Mouse (Mus musculus): ENCODE data around the gene Gdf15.

DNA sequence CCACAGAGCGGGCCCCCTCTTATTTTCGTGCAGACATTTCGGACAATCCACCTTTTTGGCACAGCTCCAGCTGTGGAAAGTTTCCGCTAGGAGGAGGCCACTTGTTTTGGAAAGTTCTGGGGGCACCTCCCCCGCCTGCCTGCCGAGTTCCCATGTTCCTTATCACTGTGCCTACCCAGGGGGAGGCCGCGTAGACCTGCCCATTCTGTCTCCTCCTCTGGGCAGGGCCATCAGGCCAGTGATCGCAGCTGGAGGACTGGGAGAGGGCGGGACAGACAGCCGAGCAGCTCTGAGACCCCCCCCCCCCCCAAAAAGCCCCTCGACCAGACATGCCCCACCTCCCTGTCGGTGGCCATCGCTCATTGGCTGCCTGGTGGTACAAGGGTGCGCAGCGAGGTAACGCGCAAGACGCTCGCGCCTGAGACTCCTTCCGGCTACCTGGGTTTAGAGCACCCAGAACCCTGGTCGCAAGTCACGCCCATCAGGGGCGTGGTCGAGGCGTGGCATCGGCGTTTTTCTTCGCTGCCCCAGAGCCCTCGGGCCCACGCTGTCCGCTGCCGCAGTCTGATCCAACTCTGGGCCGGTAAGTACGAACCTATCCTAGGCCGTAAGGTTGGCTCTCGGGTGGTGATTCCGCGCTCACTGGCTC lies 38.2 kb downstream of the Gdf15 start, which contains the start of gene Isyna1:
- TF ChIP-seq CTCF (IDR thresholded peaks at IDR 0.05; ENCODE audit: low read depth, low read length), result no peak
- no peak for TF ChIP-seq POLR2AphosphoS5 (IDR thresholded peaks at IDR 0.05; ENCODE audit: insufficient replicate concordance, low read depth, low read length)
- TF ChIP-seq GATA1 (IDR thresholded peaks at IDR 0.05; ENCODE audit: borderline replicate concordance, low read length), result no peak
- no peak for TF ChIP-seq GATA2 (IDR thresholded peaks at IDR 0.05; ENCODE audit: borderline replicate concordance, low read depth, low read length)
- TF ChIP-seq TAL1 (conservative IDR thresholded peaks at IDR 0.05; ENCODE audit: low read depth, low read length), result no peak

Measured in G1E (cell line).